Mouse (Mus musculus) cerebellum, adult 18-20 months (tissue): ENCODE results near the gene H2-DMb1.

ENCODE experiments used
- DNase-seq, 2 experiments: peaks; one replicate each; pipeline ENCODE4 v3.0.0; 2021

Gene H2-DMb1

DNA sequence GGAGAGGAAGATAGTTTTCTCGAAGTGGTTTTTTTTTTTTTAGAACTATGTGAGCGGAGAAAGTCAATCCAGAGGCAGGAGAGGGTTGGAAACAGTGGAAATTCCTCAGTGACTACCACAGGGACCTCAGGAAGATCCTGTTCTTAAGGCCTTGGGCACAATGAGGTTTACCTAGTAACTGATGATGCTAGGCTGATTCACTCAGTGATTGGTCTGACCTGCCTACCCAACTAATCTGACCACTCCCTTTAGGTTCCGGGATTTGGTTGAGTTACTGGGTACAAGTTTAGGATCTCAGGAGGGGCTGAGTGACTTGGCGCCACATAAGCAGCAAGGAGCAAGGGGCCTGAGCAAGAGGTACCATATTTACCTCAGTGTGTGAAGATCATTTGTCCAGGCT, at the start of gene H2-DMb1:
Gene H2-DMb1 (plus strand): TSS at position 150 of the 400 bp plus-strand sequence.
- no peak for DNase-seq

DNA sequence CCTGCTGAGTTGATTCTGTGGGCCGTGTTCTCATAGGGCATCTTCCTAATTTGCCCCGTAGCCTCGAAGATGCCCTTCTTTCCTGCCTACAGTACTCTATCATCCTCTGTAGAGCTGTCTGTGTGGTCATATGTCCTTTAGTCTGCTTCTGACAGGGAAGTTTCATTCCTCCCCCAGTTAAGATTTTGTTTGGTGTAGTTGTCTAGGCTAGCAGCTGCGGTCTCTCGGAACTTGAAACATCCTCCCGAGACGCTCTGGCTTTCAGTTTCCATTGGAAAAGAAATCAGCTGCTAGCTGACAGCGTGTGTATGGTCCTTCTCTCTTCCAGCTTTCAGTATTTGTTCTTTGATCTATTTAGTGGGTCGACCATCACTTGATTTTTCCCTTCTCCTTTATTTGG, 48.1 kb upstream of the H2-DMb1 start:
- DNase-seq: no peak

DNA sequence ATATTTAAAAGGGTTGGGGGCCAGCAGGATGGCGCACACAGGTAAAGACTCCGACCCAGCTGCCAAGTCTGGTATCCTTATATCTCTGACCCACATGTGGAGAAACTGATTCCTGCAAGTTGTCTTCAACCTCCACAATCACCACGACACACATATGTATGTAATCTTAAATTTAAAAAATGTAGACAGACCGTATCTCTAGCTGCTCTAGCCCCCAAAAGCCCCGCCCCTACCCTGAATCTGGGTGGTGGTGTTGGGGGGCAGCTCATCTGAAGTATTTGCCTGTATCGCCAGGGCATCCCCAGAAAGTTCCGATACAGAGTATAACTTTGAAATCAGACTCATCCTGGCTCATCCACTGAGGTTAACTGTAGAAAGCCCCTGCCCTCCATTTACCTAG, 46.3 kb upstream of the H2-DMb1 start:
- no peak for DNase-seq

DNA sequence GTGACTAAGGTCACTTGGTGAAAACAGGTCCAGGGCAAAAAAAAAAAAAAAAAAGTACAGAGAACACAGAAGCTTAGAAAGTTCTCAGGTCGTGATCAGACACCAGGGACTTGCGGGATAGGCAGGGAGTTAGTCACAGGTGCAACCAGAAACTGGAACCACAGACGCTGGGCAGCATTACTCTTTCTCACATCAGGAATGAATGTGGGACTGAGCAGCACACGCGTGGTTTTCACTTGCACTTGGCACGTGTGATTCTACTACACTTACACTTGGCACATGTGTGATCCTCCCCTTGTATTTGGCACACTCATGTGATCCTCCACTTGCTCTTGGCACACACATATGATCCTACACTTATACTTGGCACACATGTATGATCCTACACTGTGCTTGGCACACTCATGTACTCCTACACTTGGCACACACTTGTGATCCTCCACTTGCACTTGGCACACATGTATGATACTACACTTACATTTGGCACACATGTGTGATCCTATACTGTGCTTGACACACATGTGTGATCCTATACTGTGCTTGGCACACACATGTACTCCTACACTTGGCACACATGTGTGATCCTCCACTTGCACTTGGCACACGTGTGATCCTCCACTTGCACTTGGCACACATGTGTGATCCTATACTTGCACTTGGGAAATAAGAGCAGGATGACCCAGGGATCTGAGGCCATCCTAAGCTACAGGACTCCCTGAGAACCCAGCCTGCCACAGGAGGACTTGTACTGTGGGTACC, 45.6 kb upstream of the H2-DMb1 start:
- no peak for DNase-seq

DNA sequence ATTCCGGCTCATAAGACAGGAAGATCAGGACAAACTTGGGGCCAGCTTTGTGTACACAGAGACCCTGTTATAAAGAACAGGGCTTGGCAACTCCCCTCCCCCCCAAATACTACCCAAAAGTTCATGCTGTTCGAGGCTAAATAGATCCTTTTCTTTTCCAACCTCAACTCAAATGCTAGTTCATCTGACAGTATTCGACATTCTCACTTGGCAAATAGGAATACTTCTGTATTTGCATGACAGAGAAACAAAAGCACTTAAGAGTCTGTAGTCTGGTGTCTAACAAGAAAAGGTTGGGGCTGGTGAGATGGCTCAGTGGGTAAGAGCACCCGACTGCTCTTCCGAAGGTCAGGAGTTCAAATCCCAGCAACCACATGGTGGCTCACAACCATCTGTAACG, 44.4 kb upstream of the H2-DMb1 start:
- DNase-seq: no peak

DNA sequence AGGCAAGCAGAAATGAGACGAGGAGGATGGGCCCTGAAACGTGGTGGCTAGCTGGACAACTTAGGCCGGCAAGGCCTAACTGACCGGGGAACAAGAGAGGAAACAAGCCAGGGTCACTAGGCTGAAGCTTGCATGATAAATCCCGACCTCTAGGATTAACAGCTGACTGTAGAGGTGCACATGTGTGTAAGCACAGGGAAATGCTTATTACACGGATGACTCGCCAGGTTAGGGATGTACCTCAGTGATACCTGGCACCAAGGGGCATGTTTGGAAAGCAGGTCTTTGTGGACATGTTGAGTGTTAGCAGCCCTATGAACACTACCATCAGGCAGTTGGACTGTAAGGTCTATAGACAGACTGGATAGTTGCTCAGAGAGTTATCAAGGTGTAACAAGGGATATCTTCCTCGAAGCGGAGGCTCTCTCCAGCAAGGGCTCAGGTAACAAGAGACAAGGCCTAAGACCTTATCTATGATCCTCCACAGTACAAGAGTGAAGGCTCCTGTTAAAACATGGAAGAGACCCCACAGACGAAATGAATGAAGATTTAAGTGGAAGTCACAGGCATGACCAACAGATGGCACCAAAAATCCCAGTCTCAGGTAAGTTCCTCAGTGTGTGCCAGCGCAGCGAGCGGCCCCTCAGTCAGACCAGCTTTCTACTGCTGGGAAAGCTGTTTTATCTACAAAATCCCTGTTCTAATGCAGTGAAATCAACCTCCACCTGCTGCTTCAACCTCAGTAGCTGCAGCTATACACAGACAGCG, 43.6 kb upstream of the H2-DMb1 start:
- DNase-seq: no peak

DNA sequence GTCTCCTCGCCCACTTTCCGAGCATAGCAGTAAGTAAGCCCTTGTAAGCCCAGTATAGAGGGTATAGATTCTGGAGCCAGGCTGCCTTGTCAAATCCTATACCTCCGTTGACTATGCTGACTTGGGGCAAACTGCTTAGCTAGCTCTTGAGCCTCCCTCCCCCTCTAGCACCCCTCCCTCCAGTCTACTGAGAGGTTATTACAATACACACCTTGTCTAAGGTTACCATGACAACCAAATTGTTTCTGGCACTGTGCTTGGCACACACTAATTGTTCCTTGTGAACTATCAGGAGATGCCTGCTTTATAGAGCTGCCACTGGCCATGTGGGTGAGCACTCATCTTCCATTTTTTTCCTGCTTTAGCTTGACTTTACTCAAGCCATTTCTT, 43.1 kb upstream of the H2-DMb1 start:
- no peak for DNase-seq

DNA sequence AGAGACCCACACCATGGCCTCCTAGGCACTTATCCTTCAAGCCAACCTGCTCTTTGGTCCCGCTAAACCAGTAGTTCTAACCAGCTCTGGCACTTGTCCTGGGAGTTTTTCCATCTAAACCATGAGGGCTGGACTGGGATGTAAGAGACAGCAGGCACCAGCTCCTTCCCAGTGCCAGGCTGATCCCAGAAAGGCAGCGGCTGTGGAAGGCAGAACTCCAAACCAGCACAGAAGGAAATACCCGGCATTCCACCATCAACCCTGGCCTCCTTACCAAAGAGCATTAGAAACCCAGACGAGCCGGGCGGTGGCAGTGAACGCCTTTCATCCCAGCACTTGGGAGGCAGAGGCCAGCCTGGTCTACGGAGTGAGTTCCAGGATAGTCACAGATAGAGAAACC, 42.6 kb upstream of the H2-DMb1 start:
- DNase-seq: no peak

DNA sequence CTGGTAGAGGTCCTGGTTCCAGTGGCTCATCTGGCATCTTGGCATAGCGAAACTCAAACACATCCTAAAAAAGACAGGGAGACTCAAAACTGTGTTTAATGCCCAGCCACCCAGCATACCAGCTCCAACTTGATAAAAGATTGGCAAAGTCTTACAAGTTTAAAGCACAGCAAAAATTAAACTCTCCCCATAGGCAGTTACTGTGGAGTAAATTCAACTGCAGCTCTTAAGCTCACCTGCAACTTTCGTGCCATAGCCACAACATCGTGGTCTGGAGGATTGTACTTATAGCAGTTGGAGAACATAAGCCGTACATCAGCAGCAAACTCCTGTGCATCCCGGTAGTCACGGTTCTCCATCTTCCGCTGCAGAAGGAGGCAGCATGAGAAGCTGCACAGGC, 38.8 kb upstream of the H2-DMb1 start:
- no peak for DNase-seq

DNA sequence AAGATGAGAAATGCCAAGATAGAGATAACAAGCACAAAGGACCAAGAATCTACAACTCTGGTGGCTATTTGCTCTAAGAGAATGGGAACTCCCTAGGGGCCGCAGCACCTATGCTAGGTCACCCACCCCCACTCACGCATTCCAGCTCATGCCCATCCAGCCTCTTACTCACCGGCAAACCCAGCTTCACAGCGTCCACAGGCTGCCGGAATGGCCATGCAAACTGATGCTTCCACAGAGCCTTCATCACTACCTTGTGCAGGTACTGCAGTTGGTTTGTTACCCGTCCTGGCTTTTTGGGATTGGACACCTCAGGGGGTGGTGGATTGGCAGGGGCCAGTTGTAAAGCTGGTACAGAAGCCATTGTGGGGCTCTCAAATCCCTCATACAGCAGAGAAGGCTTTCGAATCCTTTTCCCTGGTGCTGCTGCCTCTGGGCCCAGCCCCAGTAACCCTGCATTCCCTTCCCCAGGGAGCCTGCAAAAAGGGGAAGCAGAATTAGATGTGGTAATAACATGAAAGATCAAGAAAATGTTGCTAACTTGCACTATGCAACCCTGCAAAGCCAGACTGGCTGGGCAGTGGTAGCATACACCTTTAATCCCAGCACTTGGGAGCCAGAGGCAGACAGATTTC, 36.0 kb upstream of the H2-DMb1 start:
- DNase-seq: peak in 1 of 2 experiments; percentile 29

DNA sequence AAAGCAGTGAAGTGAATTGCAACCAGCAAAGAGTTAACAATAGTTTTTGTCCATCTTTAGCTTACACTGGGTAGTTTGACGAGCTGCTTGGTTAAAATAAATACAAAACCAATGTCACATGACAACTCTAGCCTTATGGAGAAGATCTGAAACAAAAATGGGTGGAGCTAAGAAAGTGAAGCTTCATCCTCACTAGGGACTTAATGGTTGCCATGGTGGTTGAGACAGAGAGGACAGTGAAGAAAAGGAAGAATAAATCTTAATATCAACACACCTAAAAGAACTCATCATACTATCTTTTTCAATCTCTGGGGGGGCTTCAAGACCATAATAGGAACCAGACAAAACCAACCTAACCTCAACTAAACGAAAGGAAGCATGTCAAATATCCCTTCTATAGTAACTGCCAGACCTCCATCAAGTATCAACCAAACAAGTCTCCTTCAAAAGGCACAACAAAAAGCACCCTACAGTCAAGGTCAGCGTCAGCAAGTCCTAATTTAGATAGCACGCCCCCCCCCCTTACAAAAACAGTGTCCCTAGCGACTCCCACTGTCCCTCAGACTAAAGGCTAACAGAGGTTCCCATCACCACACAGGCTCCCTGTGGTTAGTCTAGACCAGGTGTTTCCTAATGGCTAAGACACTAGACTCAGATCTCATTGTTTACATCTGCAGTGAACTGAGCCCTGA, 35.3 kb upstream of the H2-DMb1 start:
- DNase-seq: no peak

DNA sequence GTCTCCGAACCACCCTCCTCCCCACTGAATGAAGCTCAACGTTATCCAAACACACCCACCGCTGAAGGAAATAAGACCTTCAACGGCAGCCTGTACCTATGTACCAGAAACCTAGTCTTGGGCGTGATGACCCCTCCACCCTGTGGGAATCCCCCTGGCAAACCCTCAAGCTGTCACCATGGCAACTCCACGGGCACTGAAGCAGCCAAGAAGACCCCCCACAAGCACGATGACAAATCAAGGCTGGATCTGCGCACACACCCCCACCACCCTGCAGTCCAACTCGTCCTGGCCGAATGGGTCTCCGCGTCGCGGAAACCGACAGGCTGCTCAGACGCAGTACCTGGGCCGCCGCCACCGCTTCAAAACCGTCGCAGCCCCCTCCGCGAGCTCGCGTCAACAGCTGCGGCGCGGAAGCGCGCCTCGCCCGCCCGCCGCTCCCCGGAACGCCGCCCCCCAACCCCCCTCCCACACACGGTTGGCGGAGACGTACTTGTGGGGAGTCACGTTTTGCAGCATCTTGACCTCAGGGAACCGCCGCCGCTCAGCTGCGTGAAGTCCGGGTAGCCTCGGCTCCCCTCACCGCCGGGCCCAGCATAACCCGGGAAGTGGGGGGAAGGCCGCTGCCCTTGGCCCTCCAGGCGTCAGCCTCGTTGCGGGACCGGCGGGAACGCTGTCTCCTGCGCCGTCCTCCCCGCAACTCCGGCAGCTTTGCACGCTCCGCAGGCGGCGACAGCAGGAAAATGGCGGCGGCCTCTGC, 34.6 kb upstream of the H2-DMb1 start:
- DNase-seq: peak; percentile 43 to 58

DNA sequence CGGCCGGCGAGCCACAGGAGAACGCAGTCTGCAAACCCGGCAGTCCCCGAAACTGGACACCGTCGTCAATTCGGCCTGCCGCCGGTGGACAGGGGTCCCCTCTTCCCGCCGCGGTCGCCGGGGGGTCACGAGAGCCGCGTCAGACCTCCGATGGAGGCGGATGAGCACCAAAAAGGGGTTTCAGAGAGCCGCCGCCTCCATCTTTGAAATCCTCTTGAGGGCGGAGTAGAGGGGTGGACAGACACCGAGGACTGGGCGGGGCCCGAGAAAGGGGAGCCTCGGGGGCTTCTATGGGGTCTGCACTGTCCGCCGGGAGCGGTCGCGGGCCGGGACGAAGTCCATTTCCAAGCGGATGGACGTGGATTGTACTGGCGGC, 34.0 kb upstream of the H2-DMb1 start:
- no peak for DNase-seq

DNA sequence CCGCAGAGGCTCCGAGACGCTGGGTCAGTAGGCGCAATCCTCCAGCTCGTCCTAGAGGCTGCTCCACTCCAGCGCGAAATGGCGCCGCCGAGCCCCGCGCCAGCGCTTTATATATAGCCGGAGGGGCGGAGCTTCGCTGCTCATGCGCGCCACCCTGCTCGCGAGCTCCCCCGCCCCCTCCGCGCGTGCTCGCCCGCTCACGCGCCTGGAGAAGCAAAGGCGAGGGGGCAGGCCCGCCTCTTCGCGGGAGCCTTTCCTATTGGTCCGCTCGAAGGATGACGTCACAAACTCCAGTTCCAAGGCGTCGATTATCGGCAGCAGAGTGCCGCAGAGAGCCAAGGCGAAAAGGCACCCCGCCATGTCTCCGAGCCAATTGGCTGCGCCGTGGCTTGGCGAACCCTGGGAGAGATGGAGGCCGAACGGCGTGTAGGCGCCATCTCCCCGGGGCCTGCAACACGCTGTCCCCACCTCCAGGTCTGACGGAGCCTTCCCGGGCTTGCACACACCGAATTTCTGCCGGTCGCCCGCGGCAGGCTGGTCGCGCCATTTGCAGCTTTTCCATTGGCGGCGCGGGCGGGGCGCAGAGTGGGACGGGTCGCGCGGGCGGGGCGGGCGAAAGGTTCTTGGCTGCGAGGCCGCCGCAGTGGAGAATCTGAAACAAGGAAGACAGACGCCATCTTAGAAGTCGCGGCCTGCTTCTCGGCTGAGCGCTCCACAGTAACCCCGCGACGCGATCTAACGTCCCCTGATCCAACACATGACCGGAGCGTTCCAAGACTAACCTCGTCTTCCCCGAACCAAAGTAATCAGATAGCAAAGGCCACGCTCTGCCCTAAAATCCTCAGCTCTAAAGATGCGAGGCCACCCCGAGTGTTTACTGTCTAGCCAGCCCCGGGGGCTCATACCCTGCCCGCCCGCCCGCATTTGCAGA, 33.4 kb upstream of the H2-DMb1 start, which contains the start of gene H2-DMa:
Gene H2-DMa (plus strand): TSS at position 293 of the 931 bp plus-strand sequence.
- DNase-seq: peak; percentile 99

DNA sequence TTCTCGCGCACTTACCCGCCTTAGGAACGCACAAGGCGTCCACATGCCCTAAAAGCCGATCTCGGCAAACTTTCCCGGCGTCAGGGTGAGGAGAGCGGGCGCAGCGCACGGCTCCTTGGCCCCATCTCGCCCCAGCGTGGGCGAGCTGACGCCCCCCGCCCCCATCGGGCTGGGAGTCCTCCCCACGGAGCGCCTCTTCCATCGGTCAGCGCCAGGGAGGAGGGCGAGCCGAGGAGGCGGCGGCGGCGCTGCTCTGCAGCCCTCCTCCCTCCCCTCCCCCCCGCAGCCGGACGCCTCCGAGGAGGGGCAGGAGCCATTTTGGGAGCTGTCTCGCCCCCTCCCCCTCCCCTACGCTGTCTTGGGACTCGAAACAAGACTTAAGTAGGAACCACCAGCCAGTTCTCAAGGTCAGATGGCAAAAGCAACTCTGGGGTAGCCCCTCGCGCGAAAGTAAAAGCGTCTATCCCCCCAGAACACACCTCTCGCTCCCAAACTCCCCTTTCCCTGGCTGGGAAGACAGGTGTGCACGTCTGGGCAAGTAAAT, 32.6 kb upstream of the H2-DMb1 start:
- peak; percentile 88 to 91 for DNase-seq

DNA sequence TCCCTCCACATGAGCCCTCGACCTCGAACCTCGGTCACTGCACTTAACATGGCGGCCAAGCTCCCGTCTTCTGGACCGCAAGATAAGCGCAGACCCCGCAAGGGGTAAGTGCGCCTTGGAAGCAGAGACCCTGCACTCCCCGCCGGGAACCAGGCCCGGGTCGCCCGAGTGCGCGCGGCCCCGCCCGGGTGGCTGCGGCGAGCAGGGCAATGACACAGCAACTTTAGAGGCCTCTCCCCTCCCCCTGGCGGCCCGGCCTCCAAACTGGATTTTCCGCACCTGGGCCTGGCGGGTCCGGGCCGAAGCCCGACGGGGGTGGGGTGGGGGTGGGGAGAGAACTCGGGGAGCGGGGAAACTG, 32.1 kb upstream of the H2-DMb1 start:
- DNase-seq: peak; percentile 80 to 87

DNA sequence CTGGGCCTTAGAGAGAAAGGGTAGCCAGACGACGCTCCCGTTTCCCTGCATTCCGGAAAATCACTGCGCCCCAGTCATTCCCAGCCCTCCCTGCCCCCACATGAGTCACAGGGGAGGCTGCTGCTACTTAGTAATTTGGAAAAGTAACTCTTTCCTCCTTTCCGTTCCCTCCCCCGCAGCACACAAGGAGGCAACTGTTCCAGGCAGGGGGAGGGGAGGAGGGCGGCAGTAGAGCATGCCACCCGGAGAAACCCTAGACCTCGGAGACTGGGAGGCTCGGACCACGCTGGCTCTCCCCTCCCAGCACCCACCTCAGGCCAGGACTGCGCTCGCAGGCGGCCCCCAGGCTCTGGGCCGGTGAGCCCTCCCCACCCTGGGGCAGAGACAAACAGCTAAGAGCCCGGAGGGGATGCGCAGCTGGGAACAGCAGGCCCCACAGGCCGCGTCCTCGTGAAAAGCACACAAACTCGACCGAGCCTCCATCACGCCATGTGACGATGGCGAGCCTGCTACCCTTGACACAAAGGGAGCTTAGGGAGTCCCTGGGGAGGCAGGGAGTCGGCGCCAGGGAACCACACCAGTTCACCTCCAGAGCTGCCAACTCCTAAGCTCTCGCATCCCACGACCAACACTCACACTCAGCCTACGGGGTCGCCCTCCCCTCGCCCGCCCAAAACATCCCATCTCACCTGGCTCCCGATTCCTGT, 31.5 kb upstream of the H2-DMb1 start:
- peak; percentile 81 to 84 for DNase-seq

DNA sequence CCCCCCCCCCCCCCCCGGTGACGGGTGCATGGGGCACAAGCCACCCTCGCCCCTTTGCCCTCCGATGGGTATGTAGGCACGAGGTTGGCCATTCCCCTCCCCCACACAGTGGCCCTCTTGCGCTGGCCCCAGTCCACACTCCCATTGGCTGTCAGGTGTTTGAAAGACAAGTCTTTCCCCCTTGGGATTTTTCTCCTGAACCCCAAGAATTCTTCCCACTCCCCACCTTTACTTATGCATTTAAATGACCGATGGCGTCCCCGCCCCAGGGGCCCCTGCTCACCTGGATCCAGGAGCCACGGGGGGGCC, 31.0 kb upstream of the H2-DMb1 start:
- DNase-seq: peak; percentile 65 to 78

DNA sequence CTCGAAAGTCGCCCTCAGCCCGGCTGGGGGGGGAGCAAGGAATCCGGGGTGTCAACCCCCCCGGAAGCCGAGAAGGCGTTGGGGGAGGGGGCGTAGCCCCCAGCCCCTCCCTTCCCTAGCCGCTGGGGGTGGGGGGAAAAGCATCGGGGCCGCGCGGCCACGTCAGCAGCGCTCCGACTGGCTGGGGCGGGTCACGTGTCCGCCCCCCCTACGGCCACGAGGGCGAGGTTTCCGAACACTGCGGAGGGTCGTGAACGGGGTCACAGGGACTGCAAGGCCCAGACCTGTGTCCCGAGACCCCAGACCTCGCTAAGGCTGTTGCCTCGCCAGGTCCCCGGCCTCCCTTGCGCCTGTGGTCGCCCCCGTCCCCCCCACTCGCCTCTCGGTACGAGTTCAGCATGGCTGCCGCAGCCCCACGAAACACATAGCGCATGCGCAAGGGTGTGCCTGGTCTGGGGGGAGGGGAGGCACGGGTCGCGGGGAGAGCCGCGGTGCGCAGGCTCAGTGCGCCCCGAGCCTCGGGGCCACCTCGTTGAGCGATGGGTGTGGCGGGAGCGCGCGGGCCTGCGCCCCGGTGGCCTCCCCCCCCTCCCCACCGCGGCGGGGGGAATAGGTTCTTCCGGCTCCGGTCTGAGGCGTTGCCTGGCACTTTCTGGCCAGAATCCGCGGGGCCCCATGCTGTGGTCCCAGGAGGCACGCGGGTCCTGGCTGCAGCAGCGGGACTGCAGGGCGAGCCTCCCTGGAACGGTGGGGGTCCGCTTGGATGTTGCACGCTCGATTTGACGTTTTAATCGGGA, 30.5 kb upstream of the H2-DMb1 start, which contains the start of gene Brd2:
Gene Brd2 (minus strand): TSS at position 447 of the 797 bp plus-strand sequence.
- peak; percentile 96 to 99 for DNase-seq

DNA sequence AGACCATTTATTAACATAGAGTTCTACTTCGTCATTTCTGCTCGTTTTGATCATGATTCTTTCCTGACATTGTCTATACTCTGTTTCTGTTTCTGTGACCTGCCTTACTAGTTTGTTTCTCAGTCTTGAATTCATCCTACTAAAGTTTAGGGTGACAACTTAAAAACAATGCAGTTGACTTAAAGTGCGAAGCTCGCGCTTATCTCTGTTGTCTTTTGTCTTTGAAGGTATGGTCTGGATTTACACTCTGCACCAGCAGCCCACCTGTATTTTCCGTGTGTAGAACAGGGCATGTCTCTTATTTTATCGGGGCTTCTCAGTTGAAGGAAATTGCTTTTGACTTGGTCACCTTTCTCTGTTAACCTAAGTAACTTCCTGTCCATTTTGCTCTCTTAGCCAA, 29.8 kb upstream of the H2-DMb1 start:
- DNase-seq: no peak
